Mouse (Mus musculus) cerebellum, adult 9-10 months (tissue): ENCODE data around the gene B3galt1.

Experiments used
- DNase-seq: peaks from one replicate; pipeline ENCODE4 v3.0.0; 2022

Gene B3galt1

GRCm38 (mm10) chr2:67565480-67566331, at the start of gene B3galt1:
Gene B3galt1 (plus strand): TSS chr2:67565871.
- DNase-seq, result peak; percentile 92

- DNase-seq, result no peak
Observed at GRCm38 (mm10) chr2:67516405-67516804, 49.3 kb upstream of the B3galt1 start.

GRCm38 (mm10) chr2:67535347-67535746, 30.3 kb upstream of the B3galt1 start:
- peak; percentile 9 for DNase-seq

- no peak for DNase-seq
Observed at GRCm38 (mm10) chr2:67539426-67539825, 26.2 kb upstream of the B3galt1 start.

GRCm38 (mm10) chr2:67541957-67542696, 23.5 kb upstream of the B3galt1 start:
- no peak for DNase-seq

- DNase-seq, result no peak
Observed at GRCm38 (mm10) chr2:67544426-67544825, 21.2 kb upstream of the B3galt1 start.

- DNase-seq, result peak; percentile 79
Observed at GRCm38 (mm10) chr2:67564851-67565479, 706 bp upstream of the B3galt1 start.

- DNase-seq, result peak; percentile 16
Observed at GRCm38 (mm10) chr2:67566566-67566965, 895 bp downstream of the B3galt1 start.

GRCm38 (mm10) chr2:67567141-67567680, 1.5 kb downstream of the B3galt1 start:
- DNase-seq, result no peak

GRCm38 (mm10) chr2:67576634-67577033, 11.0 kb downstream of the B3galt1 start:
- no peak for DNase-seq

- no peak for DNase-seq
Observed at GRCm38 (mm10) chr2:67583091-67583490, 17.4 kb downstream of the B3galt1 start.

- DNase-seq, result no peak
Observed at GRCm38 (mm10) chr2:67590408-67590807, 24.7 kb downstream of the B3galt1 start.

GRCm38 (mm10) chr2:67591831-67592629, 26.4 kb downstream of the B3galt1 start:
- DNase-seq, result peak; percentile 21

- DNase-seq, result no peak
Observed at GRCm38 (mm10) chr2:67622902-67623301, 57.2 kb downstream of the B3galt1 start.

GRCm38 (mm10) chr2:67627667-67628066, 62.0 kb downstream of the B3galt1 start:
- DNase-seq, result no peak

- DNase-seq, result no peak
Observed at GRCm38 (mm10) chr2:67628289-67628688, 62.6 kb downstream of the B3galt1 start.

GRCm38 (mm10) chr2:67654847-67655246, 89.2 kb downstream of the B3galt1 start:
- no peak for DNase-seq

- DNase-seq, result peak; percentile 28
Observed at GRCm38 (mm10) chr2:67657372-67657771, 91.7 kb downstream of the B3galt1 start.

- DNase-seq, result peak; percentile 16
Observed at GRCm38 (mm10) chr2:67658091-67658490, 92.4 kb downstream of the B3galt1 start.

- DNase-seq, result no peak
Observed at GRCm38 (mm10) chr2:67671721-67672120, 106.0 kb downstream of the B3galt1 start.

GRCm38 (mm10) chr2:67677697-67678096, 112.0 kb downstream of the B3galt1 start:
- no peak for DNase-seq

GRCm38 (mm10) chr2:67724249-67724648, 158.6 kb downstream of the B3galt1 start:
- DNase-seq, result no peak
